Mouse (Mus musculus): Measurements from ENCODE around the gene Arhgap29. TPM values are rescaled to one million over a fixed set of nuclear protein-coding genes. Genes with fewer than 3 reads are reported as not detected.

Gene Arhgap29
- 74.9 TPM for polyA plus RNA-seq (2014; fragmentation: Illumina TruSeq; extraction: RNeasy Lipid Tissue Mini Kit (QIAGEN cat#74804); ENCODE audit: low read depth, low replicate concordance)

DNA sequence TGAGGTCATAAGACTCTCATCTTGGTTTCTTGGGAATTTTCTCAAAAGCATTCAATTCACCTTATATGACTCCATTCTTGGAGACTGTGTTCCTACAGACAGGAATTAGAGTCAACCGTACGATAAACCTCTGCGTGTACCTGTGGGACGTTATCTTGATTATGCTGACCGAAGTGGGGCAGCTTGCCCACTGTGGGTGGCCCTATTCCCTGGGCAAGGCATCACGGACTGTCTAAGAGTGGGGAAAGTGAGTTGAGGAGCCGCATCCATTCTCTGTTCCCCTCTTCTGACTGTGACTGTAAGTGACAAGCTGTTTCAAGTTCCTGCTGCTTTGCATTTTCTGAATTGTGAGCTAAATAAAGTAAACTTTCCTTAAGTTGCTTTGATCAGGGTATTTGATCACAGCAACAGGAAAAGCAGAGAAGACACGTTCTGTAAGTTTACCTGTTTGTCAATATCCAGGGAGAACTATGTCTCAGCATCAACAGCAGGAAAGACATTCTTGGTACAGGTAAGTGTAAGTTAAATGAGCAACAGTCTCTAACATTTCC, at the start of gene Arhgap29:
Arhgap29 (plus strand) TSS at position 501 of the 551 bp plus-strand sequence.

GRCm38 (mm10) chr3:122043799-122044547, 91.6 kb downstream of the Arhgap29 start, which contains the start of gene Abca4:
Gene Abca4 (plus strand): TSS chr3:122044443.

Other genes with a start within 250 kb of the Arhgap29 start
- gene F3, start 229.0 kb upstream of the Arhgap29 start, polyA plus RNA-seq (2014; fragmentation: Illumina TruSeq; extraction: RNeasy Lipid Tissue Mini Kit (QIAGEN cat#74804); ENCODE audit: low read depth, low replicate concordance), result 37.2 TPM
- gene Abcd3, start 137.2 kb upstream of the Arhgap29 start, polyA plus RNA-seq (2014; fragmentation: Illumina TruSeq; extraction: RNeasy Lipid Tissue Mini Kit (QIAGEN cat#74804); ENCODE audit: low read depth, low replicate concordance), result 75.4 TPM
- gene Abca4, start 91.9 kb downstream of the Arhgap29 start, polyA plus RNA-seq (2014; fragmentation: Illumina TruSeq; extraction: RNeasy Lipid Tissue Mini Kit (QIAGEN cat#74804); ENCODE audit: low read depth, low replicate concordance), result 2.1 TPM

All from adipose tissue, adult 10 weeks (tissue).